Mouse (Mus musculus): ENCODE measurements around the gene Mmp14.

GRCm38 (mm10) chr14:54425540-54425939, 5.9 kb upstream of the Mmp14 start:
- no peak for TF ChIP-seq POLR2A (IDR thresholded peaks at IDR 0.05; ENCODE audit: borderline replicate concordance, control insufficient read depth, low read depth, low read length)
- no peak for TF ChIP-seq CTCF (IDR thresholded peaks at IDR 0.05; ENCODE audit: control insufficient read depth, insufficient read depth, low read length)
